Mouse (Mus musculus): ENCODE measurements around the gene Cactin.

- TF ChIP-seq POLR2A (IDR thresholded peaks at IDR 0.05; ENCODE audit: insufficient read depth, low read length) (no peak), CTCF (IDR thresholded peaks at IDR 0.05; ENCODE audit: low read depth, low read length) (no peak)
These were observed 35.0 kb upstream of the Cactin start for GRCm38 (mm10) chr10:81285694-81286450.

Measured in ES-Bruce4 (cell line).